Mouse (Mus musculus) gastrocnemius, postnatal 36 days (tissue): ENCODE results near the gene Efcab12. TPM values are rescaled to one million over a fixed set of nuclear protein-coding genes. Genes with fewer than 3 reads are reported as not detected.
"Not testable (repeated sequence)": the region's sequence is repeated elsewhere in the genome, so short reads cannot be mapped to it uniquely, and the experiment has no call there.

Source experiments
- DNase-seq, 2 experiments: peaks; one replicate each; pipeline ENCODE4 v3.0.0; 2022
- intact Hi-C: fragments of 180-260 bp; cut with DNase I; formaldehyde crosslinking; loops from one replicate; pipeline ENCODE4 v1.15.1; 2025
- long read RNA-seq, 2 experiments: library from polyadenylated mRNA; stranded (forward); transcript quantifications; one replicate each; pipeline ENCODE4 v2.0.0; 2021
- total RNA-seq, 2 experiments: library from RNA; stranded (reverse); gene quantifications; 2 replicates each; pipeline ENCODE4 v1.2.3; 2021

The Efcab12 gene
- under 1 TPM; 0.10 to 0.25 TPM for total RNA-seq
- long read RNA-seq, experiment 1, partial matches to known transcripts = 1 of 1 reads
- long read RNA-seq, experiment 1, other reads (novel, unspliced or antisense) = 0 of 1 reads
- long read RNA-seq, experiment 2, partial matches to known transcripts = 1 of 1 reads
- long read RNA-seq, experiment 2, other reads (novel, unspliced or antisense) = 0 of 1 reads

DNA sequence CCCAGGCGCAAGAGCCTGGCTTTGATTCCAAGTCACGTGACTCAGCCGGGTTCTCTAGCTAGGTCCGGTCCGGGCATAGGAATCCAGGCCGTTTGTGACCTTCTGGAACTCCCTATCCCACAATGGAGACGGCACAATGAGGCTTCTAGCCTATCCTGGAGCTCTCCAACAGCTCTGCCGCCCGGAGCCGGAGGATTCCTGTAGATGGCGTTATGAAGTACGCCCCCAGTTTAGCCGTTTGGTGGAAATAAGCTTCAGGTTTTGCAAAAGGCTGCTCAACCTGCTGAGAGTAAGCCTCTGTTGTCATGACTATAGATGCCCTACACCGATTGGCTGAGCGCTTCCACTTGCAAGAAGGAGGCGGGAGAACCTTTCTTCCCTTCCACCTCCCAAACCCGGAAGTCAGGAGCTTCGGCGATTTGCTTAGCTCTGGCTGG, at the start of gene Efcab12:
Efcab12 (minus strand) TSS at position 252 of the 437 bp plus-strand sequence.
- DNase-seq = peak in 1 of 2 experiments; percentile 39
- intact Hi-C loops = no loop called here

DNA sequence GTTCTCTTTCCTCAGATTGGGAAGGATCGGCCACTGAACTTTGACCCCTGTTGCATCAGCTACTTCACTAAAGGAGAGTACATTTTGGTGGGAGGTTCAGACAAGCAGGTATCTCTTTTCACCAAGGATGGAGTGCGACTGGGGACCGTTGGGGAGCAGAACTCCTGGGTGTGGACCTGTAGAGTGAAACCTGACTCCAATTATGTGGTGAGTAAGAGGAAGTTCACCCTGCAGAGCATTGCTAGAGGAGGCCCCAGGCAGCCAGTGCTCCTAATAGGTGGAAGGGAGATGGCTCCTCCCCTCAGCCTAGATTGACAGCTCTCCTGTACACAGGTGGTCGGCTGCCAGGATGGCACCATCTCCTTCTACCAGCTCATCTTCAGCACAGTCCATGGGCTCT, 48.7 kb upstream of the Efcab12 start:
- intact Hi-C loops = no loop called here

DNA sequence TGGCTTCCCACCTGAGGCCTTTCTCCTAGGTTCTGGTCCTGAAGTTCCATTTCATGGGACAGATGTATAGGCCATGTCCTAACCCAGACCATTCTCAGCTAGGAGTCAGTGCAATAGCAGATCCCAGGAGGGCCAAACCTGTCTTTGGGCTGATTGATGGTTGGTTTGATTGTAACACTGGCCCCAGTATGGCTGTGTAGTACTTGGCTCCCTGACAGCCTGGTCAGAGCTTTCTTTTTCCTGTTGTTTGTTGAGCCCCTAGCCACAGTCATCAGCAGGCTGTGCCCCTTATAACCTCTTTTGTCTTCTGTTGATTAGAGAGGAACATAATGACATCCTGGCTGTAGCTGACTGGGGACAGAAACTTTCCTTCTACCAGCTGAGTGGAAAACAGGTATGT, 45.8 kb upstream of the Efcab12 start:
- no peak for DNase-seq
- intact Hi-C loops = no loop called here

More for the DNA sequence above, 48.7 kb upstream of the Efcab12 start:
- no peak for DNase-seq

DNA sequence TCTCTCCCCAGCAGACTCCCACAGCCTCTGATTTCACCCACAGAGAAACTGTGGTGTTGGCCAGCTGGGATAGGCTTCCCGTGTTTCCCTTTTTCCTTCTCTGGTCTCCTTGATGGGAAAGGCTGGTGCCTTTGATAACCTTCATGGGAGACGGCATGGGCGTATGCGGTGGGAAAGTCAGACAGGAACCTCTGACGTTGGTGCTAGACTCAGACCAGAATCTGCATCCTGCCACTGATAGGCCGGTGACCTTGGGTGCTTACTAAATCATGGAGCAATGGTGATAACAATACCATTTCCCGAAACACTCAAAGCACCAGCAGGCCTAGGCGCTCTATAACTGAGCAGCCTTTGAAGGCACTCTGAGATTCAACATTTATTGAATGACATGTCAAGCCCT, 42.5 kb upstream of the Efcab12 start:
- DNase-seq = no peak
- intact Hi-C loops = no loop called here

DNA sequence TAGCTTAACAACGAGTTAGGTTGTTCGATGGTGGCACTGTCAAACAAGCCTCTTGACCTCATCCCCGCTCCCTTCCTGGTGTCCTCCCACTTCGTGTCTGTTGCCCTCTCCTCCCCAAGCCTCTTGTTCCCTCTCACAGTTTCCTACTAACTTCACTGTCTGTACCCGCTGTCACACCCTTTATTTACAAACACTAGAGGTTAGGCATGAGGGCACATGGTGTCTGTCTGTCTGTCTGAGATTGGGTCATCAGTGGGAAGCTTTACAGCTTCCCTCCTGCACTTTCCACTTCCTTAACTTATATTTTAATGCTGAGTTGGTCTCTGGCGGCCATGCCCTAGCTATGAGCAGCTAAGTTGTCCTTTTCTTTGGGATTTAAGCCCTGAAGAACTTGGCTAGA, 41.5 kb upstream of the Efcab12 start:
- DNase-seq = no peak
- intact Hi-C loops = no loop called here

DNA sequence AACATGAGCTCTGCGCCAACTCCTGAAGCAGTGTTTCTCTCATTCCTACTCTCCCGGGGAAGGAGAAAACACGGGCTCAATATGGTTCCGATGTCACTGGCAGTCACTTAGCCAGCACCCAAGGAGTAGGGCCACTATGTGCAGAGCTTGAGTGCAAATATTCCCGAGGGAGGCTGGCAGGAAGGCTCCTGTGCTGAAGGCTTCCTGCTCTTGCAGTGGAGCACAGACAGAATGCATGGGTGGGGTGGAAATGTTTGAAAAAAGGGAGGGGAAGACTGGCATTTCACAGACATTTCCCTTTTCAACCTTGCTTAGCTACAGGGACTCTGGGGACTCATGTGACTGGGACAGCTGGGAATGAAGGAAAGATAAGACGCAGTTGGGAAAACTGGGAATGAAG, 40.5 kb upstream of the Efcab12 start:
- no peak for DNase-seq
- intact Hi-C loops = no loop called here

DNA sequence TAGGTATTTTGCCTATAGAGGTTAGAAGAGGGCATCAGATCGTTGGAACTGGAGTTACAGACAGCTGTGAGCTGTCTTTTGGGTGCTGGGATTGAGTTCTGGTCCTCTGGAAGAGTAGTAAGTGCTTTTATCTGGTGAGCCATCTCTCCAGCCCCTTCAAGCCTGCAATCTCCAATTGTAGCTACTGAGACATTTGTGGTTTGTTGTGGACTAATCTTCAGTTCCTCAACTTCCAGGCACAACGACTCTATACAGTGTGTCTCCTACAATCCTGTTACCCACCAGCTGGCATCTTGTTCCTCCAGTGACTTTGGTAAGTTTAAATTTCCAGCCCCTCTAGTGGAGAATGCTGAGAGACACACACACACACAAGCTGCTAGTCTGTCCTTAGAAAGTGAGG, 39.0 kb upstream of the Efcab12 start:
- intact Hi-C loops = no loop called here
- no peak for DNase-seq

DNA sequence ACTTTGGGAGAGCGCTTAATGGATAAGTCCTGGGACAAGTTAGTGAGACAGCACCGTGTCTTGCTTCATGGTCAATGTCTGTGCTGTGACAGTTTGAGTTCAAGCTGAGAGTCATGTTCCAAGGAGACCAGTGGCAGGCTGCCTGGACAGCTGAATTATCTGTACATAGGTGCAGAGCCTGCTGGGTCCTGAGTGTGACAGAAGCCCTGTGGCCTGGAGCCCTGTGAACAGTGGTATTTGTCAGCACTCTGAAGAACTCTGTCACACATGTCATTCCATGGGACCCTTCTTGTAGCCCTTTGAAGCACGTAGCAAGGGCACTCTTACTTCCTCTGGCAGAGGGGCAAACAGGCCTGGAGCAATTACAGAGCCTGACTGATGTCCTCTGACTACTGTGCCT, 33.1 kb upstream of the Efcab12 start:
- DNase-seq, intact Hi-C loops: not testable (repeated sequence)

DNA sequence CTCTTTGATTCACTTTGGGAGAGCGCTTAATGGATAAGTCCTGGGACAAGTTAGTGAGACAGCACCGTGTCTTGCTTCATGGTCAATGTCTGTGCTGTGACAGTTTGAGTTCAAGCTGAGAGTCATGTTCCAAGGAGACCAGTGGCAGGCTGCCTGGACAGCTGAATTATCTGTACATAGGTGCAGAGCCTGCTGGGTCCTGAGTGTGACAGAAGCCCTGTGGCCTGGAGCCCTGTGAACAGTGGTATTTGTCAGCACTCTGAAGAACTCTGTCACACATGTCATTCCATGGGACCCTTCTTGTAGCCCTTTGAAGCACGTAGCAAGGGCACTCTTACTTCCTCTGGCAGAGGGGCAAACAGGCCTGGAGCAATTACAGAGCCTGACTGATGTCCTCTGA, 28.9 kb upstream of the Efcab12 start:
- intact Hi-C loops, DNase-seq: not testable (repeated sequence)

DNA sequence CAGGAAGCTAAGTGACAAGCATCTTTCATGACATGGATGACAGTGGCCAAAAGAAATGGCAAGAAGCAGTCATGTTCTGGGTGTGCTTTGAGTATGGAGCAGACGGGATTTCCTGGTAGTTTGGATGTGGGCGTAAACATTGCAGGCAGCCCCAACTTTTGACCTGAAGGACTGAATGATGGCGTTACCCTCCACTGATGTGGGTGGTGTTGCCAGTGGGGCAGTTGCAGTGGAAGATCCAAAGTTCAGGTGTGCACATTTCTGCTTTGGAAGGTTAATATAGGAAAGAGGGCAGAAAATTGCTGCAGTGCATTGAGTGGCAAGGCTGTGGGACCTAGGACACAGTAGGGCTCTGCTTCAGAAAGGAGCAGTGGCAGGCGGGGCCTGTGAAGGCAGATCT, 27.0 kb upstream of the Efcab12 start:
- intact Hi-C loops = no loop called here
- DNase-seq = no peak

DNA sequence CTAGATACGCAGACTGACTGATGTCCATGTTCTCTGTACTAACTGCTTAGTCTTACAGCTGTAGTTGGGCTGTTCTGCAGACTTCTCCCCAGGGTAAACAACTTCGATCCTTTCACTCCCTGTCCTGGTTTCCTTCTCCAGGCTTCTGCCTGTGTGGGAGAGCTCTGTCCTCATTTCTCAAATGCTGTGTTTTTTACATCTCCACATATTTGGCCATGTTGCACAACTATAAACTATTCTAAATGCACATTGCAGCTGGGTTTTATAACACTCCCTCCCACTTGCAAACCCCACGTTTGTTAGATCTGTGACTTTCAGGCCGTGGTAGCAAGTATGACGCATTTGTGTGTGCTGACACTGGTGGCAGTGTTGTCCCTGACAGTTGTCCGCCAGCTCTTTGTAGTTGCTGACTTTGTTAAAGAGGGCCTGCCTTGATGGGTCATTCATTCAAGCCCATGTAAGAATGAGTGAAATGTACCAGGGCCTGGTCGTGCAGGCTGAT, 25.2 kb upstream of the Efcab12 start:
- intact Hi-C loops = no loop called here

DNA sequence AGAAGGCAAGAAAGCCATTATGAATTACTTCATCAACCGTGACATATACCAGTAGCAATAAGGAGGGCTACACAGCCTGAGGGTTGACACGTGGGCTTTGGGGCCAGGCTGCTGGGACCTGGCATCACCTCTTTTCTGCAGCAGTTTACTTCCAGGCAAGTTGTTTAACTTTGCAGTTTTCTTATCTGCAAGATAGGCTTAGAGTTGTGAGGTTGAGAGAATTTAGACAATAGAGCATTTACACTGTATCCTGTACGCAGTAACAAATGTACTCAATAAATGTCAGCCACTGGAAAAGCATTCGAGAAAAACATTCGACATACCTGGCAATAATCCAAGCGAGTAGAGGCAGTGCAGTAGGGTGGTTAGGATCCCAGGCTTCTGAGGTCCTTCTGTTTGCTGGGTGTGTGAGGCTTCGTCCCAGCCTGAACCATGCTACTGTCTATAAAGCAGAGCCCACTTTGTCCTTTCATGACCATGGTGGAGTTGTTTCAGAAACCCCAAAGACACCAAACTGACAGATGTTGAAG, 21.9 kb upstream of the Efcab12 start:
- no peak for DNase-seq
- intact Hi-C loops = no loop called here

More for the DNA sequence above, 25.2 kb upstream of the Efcab12 start:
- no peak for DNase-seq

DNA sequence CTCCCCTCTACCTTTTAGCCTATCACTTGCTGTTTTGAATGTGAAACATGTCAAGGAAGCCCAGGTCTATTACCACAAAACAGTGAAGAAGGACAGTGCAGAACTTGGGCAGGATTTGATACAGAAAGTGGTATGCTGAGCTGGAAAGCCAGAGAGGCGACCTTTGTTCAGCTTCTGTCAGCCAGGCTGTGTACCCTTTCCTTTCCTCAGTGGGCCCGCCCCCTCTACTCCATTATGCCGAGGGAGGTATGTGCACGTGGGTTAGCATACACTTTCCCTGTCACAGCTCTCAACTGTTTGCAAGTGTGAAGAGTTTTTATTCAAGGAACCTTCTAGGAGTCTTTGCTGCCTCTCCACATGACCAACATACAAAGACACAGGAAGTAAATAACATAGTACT, 21.0 kb upstream of the Efcab12 start:
- DNase-seq = no peak
- intact Hi-C loops = no loop called here

DNA sequence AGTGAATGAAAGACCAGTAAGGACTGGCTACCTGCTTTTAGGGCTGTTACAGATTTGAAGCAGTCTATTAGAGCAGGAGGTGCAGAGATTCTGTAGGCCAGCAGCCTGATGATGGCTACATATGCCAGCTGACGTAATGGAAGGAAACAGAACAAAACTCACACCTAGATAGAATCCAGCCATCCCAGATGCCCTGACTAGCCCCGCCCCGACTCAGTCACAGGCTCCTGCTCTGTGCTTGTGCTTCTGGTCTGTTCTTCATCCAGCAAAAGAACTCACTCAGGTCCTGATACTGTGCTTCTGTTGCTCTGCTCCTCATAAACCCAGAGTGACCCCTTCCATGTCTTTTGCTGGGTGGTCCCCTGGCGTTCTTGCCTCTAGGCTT, 18.1 kb upstream of the Efcab12 start:
- intact Hi-C loops = no loop called here
- no peak for DNase-seq

DNA sequence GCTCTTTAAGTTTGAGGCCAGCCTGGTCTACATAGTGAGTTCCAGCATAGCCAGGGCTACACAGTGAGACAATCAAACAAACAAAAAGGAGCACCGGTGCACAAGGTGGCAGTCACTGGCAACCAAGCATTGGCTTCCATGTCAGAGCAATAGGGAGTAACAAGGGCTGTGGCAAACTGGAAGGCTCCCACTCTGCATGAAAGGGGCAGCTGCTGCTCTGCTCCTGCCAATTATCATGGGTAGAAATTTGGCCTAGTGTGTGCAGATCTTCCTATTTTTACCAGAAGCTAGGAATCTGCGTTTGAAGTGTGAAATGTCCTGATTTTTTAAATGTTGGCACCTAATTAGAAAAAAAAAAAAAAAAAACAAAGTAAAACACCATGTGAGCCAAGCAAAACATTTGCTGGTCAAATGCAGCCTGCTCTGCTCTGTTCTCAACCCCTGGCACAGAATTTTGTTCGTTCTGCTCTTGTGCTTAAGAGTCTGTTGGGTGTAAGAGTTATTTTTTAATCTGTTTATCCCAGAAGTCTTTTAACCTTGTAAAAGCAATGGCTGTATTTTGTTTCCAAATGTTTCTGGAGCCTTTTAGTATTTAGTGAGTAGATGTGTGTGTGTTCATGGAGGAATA, 17.6 kb upstream of the Efcab12 start:
- intact Hi-C loops = no loop called here
- no peak for DNase-seq

DNA sequence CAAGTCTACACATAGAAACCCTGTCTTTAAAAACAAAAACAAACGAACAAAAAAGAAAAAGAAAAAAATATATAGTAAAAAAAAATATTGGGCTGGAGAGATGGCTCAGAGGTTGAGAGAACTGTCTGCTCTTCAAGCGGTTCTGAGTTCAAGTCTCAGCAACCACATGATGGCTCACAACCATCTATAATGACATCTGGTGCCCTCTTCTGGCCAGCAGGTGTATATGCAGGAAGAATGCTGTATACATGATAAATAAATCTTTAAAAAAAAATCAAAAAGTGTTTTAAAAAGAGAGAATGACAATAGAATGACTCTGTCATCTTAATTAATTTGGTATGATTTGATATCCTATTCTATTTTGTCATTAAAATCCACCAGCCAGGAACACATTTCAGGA, 16.2 kb upstream of the Efcab12 start:
- DNase-seq = no peak
- intact Hi-C loops = loop anchor here (5.0 kb wide), 1 partner anchor 43 kb away; no protein-coding TSS in a partner anchor

DNA sequence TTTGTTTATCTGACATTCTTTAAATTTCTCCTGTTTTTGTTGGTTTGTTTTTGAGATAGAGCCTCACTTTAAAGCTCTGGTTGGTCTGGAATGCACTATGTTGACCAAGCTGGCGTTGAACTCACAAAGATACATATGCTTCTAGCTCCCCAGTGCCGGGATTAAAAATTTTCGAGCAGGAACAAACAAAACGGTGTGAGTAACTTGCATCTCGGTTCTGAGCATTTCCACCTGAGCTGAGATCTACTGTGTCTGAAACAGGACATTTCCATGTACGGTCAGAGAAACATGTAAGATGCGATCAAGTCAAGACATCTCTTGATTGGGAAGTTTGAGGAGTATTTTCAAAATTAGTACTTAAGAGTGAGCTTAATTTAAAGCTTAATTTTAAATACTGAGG, 15.8 kb upstream of the Efcab12 start:
- DNase-seq = no peak
- intact Hi-C loops = loop anchor here (5.0 kb wide), 1 partner anchor 43 kb away; no protein-coding TSS in a partner anchor

DNA sequence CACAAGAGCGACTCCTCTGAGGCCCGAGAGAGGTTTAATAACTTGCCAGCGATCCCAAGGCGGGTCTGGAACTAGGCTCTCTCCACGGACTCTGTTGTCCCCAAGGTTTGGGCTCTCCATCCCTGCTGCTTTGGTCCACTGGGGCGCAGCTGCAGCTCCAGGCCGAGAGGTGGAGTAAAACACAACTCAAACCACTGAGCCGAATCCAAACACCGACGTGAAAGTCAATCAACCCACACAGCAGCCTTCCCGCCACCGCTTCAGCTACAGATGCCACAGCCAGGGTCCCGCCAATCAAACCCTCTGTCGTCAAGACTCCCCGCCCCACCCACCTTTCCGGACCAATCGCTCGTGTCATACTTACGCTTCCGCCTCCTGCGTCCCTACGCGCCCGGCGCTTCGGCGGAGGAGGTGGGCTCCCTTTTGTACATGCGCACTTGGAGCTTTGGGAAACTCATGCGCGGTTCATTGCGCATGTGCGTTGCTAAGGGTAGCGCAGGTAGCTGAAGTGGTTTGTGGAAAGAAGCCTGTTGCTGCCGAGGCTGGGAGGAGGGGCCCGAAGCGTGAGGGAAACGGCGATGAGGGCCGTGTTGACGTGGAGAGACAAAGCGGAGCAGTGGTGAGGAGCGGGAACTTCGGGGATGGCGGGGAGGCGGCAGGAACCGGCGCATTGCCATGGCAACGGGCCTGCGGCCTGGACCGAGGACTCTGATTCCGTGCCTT, 15.0 kb upstream of the Efcab12 start, which contains the start of the genes Mbd4 and Ift122:
Mbd4 (minus strand) TSS at position 281 of the 723 bp plus-strand sequence.
Ift122 (plus strand) TSS at position 380 of the 723 bp plus-strand sequence.
- peak; percentile 93 to 97 for DNase-seq
- intact Hi-C loops = loop anchor here (5.0 kb wide), 1 partner anchor 44 kb away; no protein-coding TSS in a partner anchor

DNA sequence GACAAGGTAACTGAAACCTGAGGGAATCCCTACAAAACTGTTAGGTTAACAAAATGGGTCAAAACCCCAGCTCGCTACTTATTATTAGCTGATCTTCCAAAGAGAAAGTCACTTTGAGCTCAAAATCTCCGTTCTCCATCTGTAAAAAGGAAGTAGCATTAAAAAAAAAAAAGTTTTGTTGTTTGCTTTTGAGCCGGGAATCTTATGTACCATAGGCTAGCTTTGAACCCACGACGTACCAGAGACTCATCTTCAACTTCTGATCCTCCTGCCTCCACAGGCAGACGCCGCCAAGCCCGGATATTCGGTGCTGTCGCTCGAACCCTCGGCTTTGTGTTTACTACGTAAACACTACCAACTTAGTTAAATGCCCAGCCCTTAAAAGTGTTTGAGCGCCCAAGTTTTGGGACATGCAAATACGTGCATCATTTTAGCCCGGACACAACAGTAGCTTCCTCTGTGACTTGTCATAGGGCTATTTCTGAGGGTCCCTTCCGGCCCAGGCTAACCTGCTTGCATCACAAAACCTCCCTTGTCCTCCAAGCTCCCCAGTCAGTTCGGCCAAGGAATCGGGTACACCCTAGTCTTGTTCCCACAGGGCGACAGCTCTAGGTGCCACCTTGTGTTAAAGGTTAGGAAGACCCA, 14.4 kb upstream of the Efcab12 start:
- intact Hi-C loops = loop anchor here (5.0 kb wide), 1 partner anchor 45 kb away; no protein-coding TSS in a partner anchor
- DNase-seq = no peak

DNA sequence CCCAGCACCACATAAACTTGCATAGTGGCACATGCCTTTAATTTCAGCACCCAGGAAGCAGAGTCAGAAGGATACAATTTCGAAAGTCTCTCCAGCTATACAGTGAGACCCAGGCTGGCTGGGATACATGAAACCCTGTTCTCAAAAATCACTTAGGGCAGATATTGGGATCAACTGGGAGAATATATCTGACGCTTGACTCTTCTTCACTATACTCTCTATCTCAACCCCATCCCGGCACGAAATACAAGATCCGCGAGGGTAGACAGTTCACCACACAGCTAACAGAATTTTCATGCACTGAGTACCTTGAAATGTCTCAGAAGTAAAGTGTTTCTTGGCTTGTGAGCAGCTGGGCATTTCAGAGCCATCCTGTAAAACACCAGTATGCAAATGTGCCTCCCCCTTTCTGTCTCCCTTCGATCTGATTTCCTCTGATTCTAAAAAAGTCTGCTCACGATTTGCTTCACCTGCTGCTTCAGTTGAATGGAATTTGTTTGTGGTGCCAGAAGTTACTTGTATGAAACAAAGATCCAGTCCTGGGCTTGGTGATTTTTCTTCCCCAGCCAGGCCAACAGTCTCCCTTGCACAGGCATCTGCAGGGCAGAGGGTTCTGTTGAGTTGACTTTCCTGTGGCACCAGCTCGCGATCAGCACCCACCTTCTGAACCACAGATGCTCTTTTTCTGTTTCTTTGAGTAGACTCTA, 10.5 kb upstream of the Efcab12 start:
- no peak for DNase-seq
- intact Hi-C loops = loop anchor here (5.0 to 10.0 kb wide), 2 partner anchors 159 to 276 kb away; no protein-coding TSS in a partner anchor
